Mouse (Mus musculus) megakaryocyte, embryonic 14.5 days (primary cell): Measurements from ENCODE around the gene Plekho1. TPM values are rescaled to one million over a fixed set of nuclear protein-coding genes. Genes with fewer than 3 reads are reported as not detected.
A peak's percentile ranks its signal among the peaks of the same experiment; 100 is the strongest.

Experiments used
- H3K27me3 ChIP-seq: replicated peaks from 2 replicates; pipeline ENCODE3; 2012; ENCODE audit warnings: inconsistent platforms
- H3K36me3 ChIP-seq: replicated peaks from 2 replicates; pipeline ENCODE3; 2012; ENCODE audit warnings: low read length, inconsistent platforms, mixed read lengths
- H3K4me1 ChIP-seq: 2 replicates; pipeline ENCODE4 v1.6.1; 2012; ENCODE audit warnings: inconsistent platforms
- H3K4me3 ChIP-seq: replicated peaks from 2 replicates; pipeline ENCODE3; 2012; ENCODE audit warnings: moderate library complexity, mild to moderate bottlenecking, inconsistent platforms
- H3K9me3 ChIP-seq: 2 replicates; pipeline ENCODE4 v1.6.1; 2012; ENCODE audit warnings: inconsistent platforms
- FLI1 ChIP-seq: IDR thresholded peaks from 2 replicates; pipeline ENCODE4 v1.6.1; 2012; ENCODE audit warnings: low read length, inconsistent platforms, mixed read lengths
- GATA1 ChIP-seq: IDR thresholded peaks from 3 replicates; pipeline ENCODE4 v1.6.1; 2012; ENCODE audit warnings: mixed read lengths, low read length, inconsistent platforms, borderline replicate concordance
- polyA plus RNA-seq: library from polyadenylated mRNA; stranded (reverse); fragments of >175 nt; gene quantifications from 2 replicates; pipeline ENCODE4 v1.2.3, GENCODE M21; 2012; ENCODE audit warnings: low replicate concordance; ENCODE audit not compliant: insufficient read depth

The Plekho1 gene
- polyA plus RNA-seq, 1 experiment, result 663 TPM

- Histone ChIP-seq H3K36me3 (peaks cover 61% of the 10 kb centered on the region), H3K4me1 (peaks cover 88% of the 10 kb centered on the region), H3K9me3 (no peaks in the 10 kb centered on the region), H3K4me3 (peak overlapping the region; percentile 94), H3K27me3 (no peaks in the 10 kb centered on the region)
- no peak for TF ChIP-seq GATA1
- TF ChIP-seq FLI1, result no peak
Measured at GRCm38 (mm10) chr3:95994975-95995801, 613 bp downstream of the Plekho1 start.

- H3K9me3 ChIP-seq, result no peaks in the 10 kb centered on the region
- TF ChIP-seq GATA1 (no peak), FLI1 (no peak)
- peak overlapping the region; percentile 94 for H3K4me3 ChIP-seq
- no peaks in the 10 kb centered on the region for H3K27me3 ChIP-seq
- H3K4me1 ChIP-seq, result peaks cover 86% of the 10 kb centered on the region
- H3K36me3 ChIP-seq, result peaks cover 61% of the 10 kb centered on the region
Measured at GRCm38 (mm10) chr3:95994381-95994846, 1.4 kb downstream of the Plekho1 start.

GRCm38 (mm10) chr3:95993881-95994280 is 1.9 kb downstream of the Plekho1 start:
- H3K4me1 ChIP-seq, result peaks cover 86% of the 10 kb centered on the region
- H3K4me3 ChIP-seq, result peak overlapping the region; percentile 94
- H3K36me3 ChIP-seq, result peaks cover 61% of the 10 kb centered on the region
- no peaks in the 10 kb centered on the region for H3K27me3 ChIP-seq
- no peaks in the 10 kb centered on the region for H3K9me3 ChIP-seq
- TF ChIP-seq FLI1 (no peak), GATA1 (no peak)

GRCm38 (mm10) chr3:95992990-95993603 is 2.7 kb downstream of the Plekho1 start:
- TF ChIP-seq FLI1 (no peak), GATA1 (no peak)
- Histone ChIP-seq H3K4me1 (peaks cover 87% of the 10 kb centered on the region), H3K27me3 (no peaks in the 10 kb centered on the region), H3K9me3 (no peaks in the 10 kb centered on the region), H3K36me3 (peaks cover 64% of the 10 kb centered on the region), H3K4me3 (peak overlapping the region; percentile 94)

GRCm38 (mm10) chr3:95990413-95990941 is 5.3 kb downstream of the Plekho1 start:
- Histone ChIP-seq H3K27me3 (no peaks in the 10 kb centered on the region), H3K9me3 (no peaks in the 10 kb centered on the region), H3K4me1 (peaks cover 93% of the 10 kb centered on the region), H3K4me3 (no peak overlapping the region), H3K36me3 (peaks cover 70% of the 10 kb centered on the region)
- TF ChIP-seq GATA1 (no peak), FLI1 (no peak)

- Histone ChIP-seq H3K4me1 (peaks cover 95% of the 10 kb centered on the region), H3K27me3 (no peaks in the 10 kb centered on the region), H3K36me3 (peaks cover 65% of the 10 kb centered on the region), H3K4me3 (no peak overlapping the region), H3K9me3 (peaks cover 3% of the 10 kb centered on the region)
- TF ChIP-seq GATA1 (no peak), FLI1 (no peak)
Measured at GRCm38 (mm10) chr3:95988969-95989368, 6.8 kb downstream of the Plekho1 start.

- H3K4me3 ChIP-seq, result peak overlapping the region; percentile 50
- TF ChIP-seq FLI1 (no peak), GATA1 (no peak)
- H3K27me3 ChIP-seq, result no peaks in the 10 kb centered on the region
- peaks cover 58% of the 10 kb centered on the region for H3K36me3 ChIP-seq
- peaks cover 5% of the 10 kb centered on the region for H3K9me3 ChIP-seq
- H3K4me1 ChIP-seq, result peaks cover 89% of the 10 kb centered on the region
Measured at GRCm38 (mm10) chr3:95988138-95988537, 7.7 kb downstream of the Plekho1 start.

GRCm38 (mm10) chr3:95987386-95988110 is 8.3 kb downstream of the Plekho1 start:
- TF ChIP-seq GATA1 (no peak), FLI1 (no peak)
- H3K27me3 ChIP-seq, result no peaks in the 10 kb centered on the region
- H3K36me3 ChIP-seq, result peaks cover 52% of the 10 kb centered on the region
- H3K4me3 ChIP-seq, result peak overlapping the region; percentile 78
- peaks cover 83% of the 10 kb centered on the region for H3K4me1 ChIP-seq
- H3K9me3 ChIP-seq, result peaks cover 5% of the 10 kb centered on the region

- Histone ChIP-seq H3K4me1 (peaks cover 77% of the 10 kb centered on the region), H3K4me3 (peak overlapping the region; percentile 78), H3K27me3 (no peaks in the 10 kb centered on the region), H3K9me3 (peaks cover 5% of the 10 kb centered on the region), H3K36me3 (peaks cover 47% of the 10 kb centered on the region)
- TF ChIP-seq GATA1 (no peak), FLI1 (no peak)
Measured at GRCm38 (mm10) chr3:95986984-95987383, 8.8 kb downstream of the Plekho1 start.
